Mouse (Mus musculus) hindbrain, embryonic 13.5 days (tissue): ENCODE data around the gene Rictor. TPM values are rescaled to one million over a fixed set of nuclear protein-coding genes. Genes with fewer than 3 reads are reported as not detected.

ENCODE experiments used
- ATAC-seq: fragments of 200-750 bp; cut with Nextera tagmentation; 2 replicates; pipeline ENCODE4 v1.8.0; 2017; ENCODE audit warnings: moderate TSS enrichment; ENCODE audit not compliant: low FRiP score
- H3K27ac ChIP-seq: fragments of 300-500 bp; sonication (generic); 2 replicates; pipeline ENCODE4 v1.5.1; 2015; ENCODE audit warnings: inconsistent platforms, mild to moderate bottlenecking, moderate library complexity
- H3K27me3 ChIP-seq: fragments of 300-500 bp; sonication (generic); 2 replicates; pipeline ENCODE4 v1.6.1; 2015; ENCODE audit warnings: mild to moderate bottlenecking, inconsistent platforms
- H3K36me3 ChIP-seq: fragments of 300-500 bp; sonication (generic); 2 replicates; pipeline ENCODE4 v1.6.1; 2015; ENCODE audit warnings: mild to moderate bottlenecking, inconsistent platforms
- H3K4me1 ChIP-seq: fragments of 300-500 bp; sonication (generic); replicated peaks from 2 replicates; pipeline ENCODE4 v1.6.1; 2015; ENCODE audit warnings: inconsistent platforms
- H3K4me2 ChIP-seq: fragments of 300-500 bp; sonication (generic); 2 replicates; pipeline ENCODE4 v1.6.1; 2015; ENCODE audit warnings: inconsistent platforms, mild to moderate bottlenecking, moderate library complexity
- H3K4me3 ChIP-seq: fragments of 300-500 bp; sonication (generic); 2 replicates; pipeline ENCODE4 v1.5.1; 2015; ENCODE audit warnings: mild to moderate bottlenecking, inconsistent platforms
- H3K9ac ChIP-seq: fragments of 300-500 bp; sonication (generic); 2 replicates; pipeline ENCODE4 v1.6.1; 2015; ENCODE audit warnings: mild to moderate bottlenecking, inconsistent platforms
- H3K9me3 ChIP-seq: fragments of 300-500 bp; sonication (generic); 2 replicates; pipeline ENCODE4 v1.6.1; 2016; ENCODE audit warnings: inconsistent platforms
- WGBS: fragments of 180-500 bp; shearing (Covaris S2); methylation state at CpG from one replicate; pipeline ENCODE4 v1.1.7; 2015; 5-methylcytosine and 5-hydroxymethylcytosine counted together
- polyA plus RNA-seq: library from polyadenylated mRNA; unstranded; fragments of >200 nt; fragmentation: Nextera tagmentation; extraction: Ambion mirVana; gene quantifications from 2 replicates; pipeline ENCODE4 v1.2.1, GENCODE M21; 2015

The Rictor gene
- polyA plus RNA-seq, 1 experiment from 2014 or later: 60.6 TPM

DNA sequence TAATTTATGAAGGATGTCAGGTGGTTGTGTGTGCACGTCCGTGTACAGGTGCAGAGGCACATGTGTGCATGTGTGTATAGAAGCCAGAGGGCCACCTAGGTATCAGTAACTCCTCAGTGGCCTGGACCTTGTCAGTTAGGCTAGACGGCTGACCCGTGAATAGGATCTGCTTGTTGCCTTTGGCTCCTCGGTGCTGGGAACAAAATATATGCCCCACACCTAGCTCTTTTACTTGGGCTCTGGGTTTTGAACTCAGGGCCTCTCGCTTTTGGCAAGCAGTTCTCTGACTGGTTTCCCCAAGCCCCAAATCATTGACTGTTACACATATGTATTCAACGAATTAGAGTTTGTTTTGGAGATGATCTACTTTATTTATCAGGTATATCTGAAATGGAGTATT is 3.0 kb downstream of the Rictor start:
- H3K9ac ChIP-seq: no peak overlapping the region
- 88% methylated on average over 7 of the region's 7 CpGs for WGBS
- H3K4me2 ChIP-seq: no peak overlapping the region
- ATAC-seq: no peak
- no peak overlapping the region for H3K27ac ChIP-seq
- no peaks in the 10 kb centered on the region for H3K9me3 ChIP-seq
- peaks cover 4% of the 10 kb centered on the region; the same call in 1 of the 2 replicates for H3K27me3 ChIP-seq
- H3K4me3 ChIP-seq: no peak overlapping the region
- peaks cover 47% of the 10 kb centered on the region for H3K4me1 ChIP-seq
- no peaks in the 10 kb centered on the region for H3K36me3 ChIP-seq

DNA sequence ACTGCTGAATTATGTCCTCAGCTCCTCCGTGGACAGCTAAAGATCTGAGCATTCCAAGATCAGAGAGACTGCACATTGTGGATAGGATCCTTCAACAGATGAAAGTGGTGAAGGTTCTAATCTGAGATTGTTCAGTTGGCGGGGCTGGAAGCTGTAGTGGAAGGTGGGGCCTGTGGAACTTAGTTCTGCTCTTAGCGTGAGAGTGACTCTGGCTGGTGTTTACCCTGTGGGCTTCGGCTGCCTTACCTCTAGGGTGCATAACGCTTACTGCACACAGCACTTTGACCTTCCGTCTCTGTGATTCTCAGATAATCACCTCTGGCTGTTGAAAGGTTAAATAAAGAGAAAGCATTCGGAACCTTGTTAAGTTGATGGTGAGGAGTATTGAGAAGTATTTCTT is 6.6 kb downstream of the Rictor start:
- Histone ChIP-seq H3K4me2 (no peak overlapping the region), H3K4me1 (peaks cover 41% of the 10 kb centered on the region), H3K27me3 (no peaks in the 10 kb centered on the region), H3K9me3 (peaks cover 3% of the 10 kb centered on the region; the same call in 1 of the 2 replicates), H3K9ac (no peak overlapping the region), H3K4me3 (no peak overlapping the region), H3K27ac (no peak overlapping the region), H3K36me3 (no peaks in the 10 kb centered on the region; the same call in 1 of the 2 replicates)
- no peak for ATAC-seq
- WGBS: 76% methylated on average over 7 of the region's 7 CpGs

DNA sequence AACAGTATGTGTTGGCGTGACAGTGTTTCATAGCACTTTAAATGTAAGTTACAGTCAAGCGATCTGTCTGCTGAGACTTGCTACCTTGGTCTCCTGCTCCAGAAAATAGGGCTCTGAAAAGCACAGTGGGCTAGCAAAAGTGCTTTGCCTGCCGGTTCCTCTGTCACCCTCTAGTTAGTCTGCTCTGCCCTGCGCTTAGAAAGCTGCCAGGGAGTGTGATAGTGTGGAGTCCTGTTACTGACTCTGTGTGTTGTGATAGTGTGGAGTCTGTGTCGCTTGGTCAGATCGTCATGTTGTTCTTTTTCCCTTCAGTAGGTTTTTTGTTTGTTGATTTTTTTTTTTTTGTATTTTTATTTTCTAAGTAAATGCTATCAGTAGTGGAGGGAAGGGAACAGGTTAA is 7.1 kb downstream of the Rictor start:
- no peaks in the 10 kb centered on the region; the same call in 1 of the 2 replicates for H3K36me3 ChIP-seq
- no peak overlapping the region for H3K27ac ChIP-seq
- H3K9me3 ChIP-seq: peaks cover 4% of the 10 kb centered on the region; the same call in 1 of the 2 replicates
- ATAC-seq: no peak
- H3K4me1 ChIP-seq: peaks cover 37% of the 10 kb centered on the region
- 84% methylated on average over 6 of the region's 6 CpGs for WGBS
- no peaks in the 10 kb centered on the region for H3K27me3 ChIP-seq
- H3K4me3 ChIP-seq: no peak overlapping the region
- H3K9ac ChIP-seq: no peak overlapping the region
- no peak overlapping the region for H3K4me2 ChIP-seq

DNA sequence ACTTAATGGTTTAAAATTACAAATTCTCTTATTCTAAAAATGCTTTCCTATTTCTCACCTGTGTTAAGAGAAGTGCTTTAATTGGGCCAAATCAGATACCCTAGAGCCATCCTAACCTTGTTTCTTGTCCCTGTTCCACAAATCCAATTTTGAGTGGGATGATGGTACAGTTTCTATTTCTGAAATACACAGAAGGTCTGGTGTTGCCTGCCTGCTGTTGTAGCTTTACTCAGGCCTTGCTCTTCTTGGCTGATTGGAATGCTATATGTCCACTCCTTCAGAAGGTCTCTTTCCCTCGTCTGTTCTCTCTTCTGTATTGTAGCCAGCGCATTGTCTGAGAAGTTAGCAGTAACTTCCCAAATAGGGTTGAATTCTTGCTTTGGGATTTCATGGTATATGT is 13.2 kb downstream of the Rictor start:
- no peaks in the 10 kb centered on the region for H3K27me3 ChIP-seq
- H3K9ac ChIP-seq: no peak overlapping the region
- H3K4me1 ChIP-seq: 0 out of 2 replicates have a peak, but pooled peaks cover 4% of the 10 kb centered on the region
- no peak overlapping the region for H3K4me2 ChIP-seq
- no peak for ATAC-seq
- H3K9me3 ChIP-seq: peaks cover 4% of the 10 kb centered on the region; the same call in 1 of the 2 replicates
- no peak overlapping the region for H3K4me3 ChIP-seq
- no peaks in the 10 kb centered on the region; the same call in 1 of the 2 replicates for H3K36me3 ChIP-seq
- 93% methylated on average over 2 of the region's 2 CpGs for WGBS
- no peak overlapping the region for H3K27ac ChIP-seq

DNA sequence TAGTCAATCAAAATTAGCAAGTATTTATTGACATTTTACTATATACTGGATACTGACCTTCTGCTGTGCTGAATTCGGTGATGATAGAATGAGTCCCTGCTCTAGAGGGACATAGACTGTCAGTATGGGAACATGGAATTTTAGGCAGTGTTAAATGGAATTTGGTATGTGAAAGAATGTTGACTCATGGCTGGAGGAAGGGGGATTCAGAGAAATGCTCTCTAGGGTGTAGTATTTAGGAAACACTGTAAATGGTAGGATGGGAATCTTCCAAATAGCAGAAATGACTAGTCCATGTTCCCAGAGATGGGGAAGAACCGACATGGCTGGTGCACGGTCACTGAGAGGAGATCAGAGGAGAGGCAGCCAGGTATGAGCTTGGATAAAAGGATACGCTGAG is 13.6 kb downstream of the Rictor start:
- Histone ChIP-seq H3K4me2 (no peak overlapping the region), H3K4me3 (no peak overlapping the region), H3K9ac (no peak overlapping the region), H3K27me3 (no peaks in the 10 kb centered on the region), H3K9me3 (peaks cover 4% of the 10 kb centered on the region; the same call in 1 of the 2 replicates), H3K4me1 (0 out of 2 replicates have a peak, but pooled peaks cover 4% of the 10 kb centered on the region), H3K27ac (no peak overlapping the region), H3K36me3 (no peaks in the 10 kb centered on the region; the same call in 1 of the 2 replicates)
- ATAC-seq: no peak
- WGBS: 95% methylated on average over 4 of the region's 4 CpGs

DNA sequence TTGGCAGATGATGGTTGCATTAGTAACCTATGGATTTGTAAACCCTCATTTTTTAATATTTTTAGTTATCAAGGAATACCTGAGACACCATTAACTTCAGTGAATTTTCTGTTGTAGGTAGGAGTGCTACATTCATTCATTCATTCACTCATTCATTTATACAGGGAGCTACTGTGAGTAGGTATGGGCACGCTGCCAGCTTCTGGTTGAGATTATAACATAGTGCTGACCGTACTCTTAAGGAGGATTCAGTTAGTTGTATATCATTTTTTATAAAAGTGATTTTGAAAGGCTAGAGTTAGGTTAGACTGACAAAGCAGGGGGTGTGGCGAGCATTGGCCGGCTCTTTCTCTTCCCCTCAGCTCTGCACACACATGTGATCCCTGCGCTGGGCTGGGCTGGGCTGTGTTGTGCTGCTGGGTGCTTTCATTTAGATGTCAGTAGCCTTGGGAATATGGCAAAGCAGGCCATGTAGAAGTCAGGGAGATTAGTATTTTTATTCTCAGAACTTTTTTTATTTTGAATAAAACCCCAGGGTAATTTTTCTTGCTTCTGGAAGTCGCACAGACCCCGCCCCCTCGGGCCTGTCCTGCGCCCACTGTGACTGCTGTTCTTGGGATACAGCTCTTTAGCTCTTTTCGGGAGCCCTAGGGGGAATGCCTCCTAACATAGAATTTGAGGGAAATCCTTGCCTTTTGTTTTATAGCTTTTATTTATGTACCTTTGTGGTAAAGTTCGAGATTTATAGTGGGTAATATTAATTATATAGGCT is 14.4 kb downstream of the Rictor start:
- no peak overlapping the region for H3K9ac ChIP-seq
- H3K27me3 ChIP-seq: no peaks in the 10 kb centered on the region
- no peak overlapping the region for H3K4me2 ChIP-seq
- H3K27ac ChIP-seq: no peak overlapping the region
- H3K4me1 ChIP-seq: peaks cover 5% of the 10 kb centered on the region; the same call in 1 of the 2 replicates
- 92% methylated on average over 11 of the region's 11 CpGs for WGBS
- H3K4me3 ChIP-seq: no peak overlapping the region
- H3K36me3 ChIP-seq: no peaks in the 10 kb centered on the region; the same call in 1 of the 2 replicates
- peaks cover 4% of the 10 kb centered on the region; the same call in 1 of the 2 replicates for H3K9me3 ChIP-seq
- no peak for ATAC-seq

DNA sequence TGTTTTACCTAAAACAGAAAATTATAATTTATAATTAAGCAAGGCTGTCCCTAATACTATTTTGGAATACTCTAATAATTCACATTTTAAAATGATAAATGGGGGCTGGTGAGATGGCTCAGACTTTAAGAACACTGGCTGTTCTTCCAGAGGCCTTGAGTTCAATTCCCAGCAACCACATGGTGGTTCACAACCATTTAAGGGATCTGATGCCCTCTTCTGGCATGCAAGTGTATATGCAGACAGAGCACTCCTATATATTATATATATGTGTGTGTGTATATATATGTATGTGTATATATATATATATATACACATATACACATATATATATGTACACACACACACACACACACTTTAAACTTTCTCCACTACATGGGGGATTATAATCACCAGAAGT is 15.2 kb downstream of the Rictor start:
- no peak overlapping the region for H3K27ac ChIP-seq
- ATAC-seq: no peak
- H3K36me3 ChIP-seq: no peaks in the 10 kb centered on the region; the same call in 1 of the 2 replicates
- no peaks in the 10 kb centered on the region for H3K27me3 ChIP-seq
- H3K4me1 ChIP-seq: peaks cover 10% of the 10 kb centered on the region; the same call in 1 of the 2 replicates
- no peak overlapping the region for H3K4me2 ChIP-seq
- no peak overlapping the region for H3K9ac ChIP-seq
- no peak overlapping the region for H3K4me3 ChIP-seq
- H3K9me3 ChIP-seq: peaks cover 4% of the 10 kb centered on the region; the same call in 1 of the 2 replicates

DNA sequence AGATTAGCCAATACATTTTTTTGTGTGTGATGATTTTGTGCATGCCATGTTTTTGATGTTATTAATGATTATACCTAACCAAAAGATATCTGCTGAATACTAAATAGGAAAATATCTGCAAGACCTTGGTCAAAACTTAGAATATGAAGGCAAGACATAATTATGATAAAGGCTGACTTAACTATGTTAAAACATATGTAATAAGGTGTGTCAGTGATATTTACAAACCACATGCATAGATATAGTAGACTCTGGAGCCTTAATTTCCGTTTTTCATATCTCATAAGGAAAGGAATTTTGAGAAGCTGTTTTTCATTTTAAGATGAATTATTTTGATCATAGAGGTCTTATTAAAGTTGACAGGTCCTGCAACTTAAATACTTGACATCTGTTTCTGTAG is 16.3 kb downstream of the Rictor start:
- Histone ChIP-seq H3K9me3 (peaks cover 4% of the 10 kb centered on the region; the same call in 1 of the 2 replicates), H3K36me3 (no peaks in the 10 kb centered on the region), H3K4me2 (no peak overlapping the region), H3K9ac (no peak overlapping the region), H3K4me3 (no peak overlapping the region), H3K27me3 (no peaks in the 10 kb centered on the region), H3K4me1 (peaks cover 10% of the 10 kb centered on the region; the same call in 1 of the 2 replicates), H3K27ac (no peak overlapping the region)
- no peak for ATAC-seq
- WGBS: 93% methylated on average over 1 of the region's 1 CpGs

DNA sequence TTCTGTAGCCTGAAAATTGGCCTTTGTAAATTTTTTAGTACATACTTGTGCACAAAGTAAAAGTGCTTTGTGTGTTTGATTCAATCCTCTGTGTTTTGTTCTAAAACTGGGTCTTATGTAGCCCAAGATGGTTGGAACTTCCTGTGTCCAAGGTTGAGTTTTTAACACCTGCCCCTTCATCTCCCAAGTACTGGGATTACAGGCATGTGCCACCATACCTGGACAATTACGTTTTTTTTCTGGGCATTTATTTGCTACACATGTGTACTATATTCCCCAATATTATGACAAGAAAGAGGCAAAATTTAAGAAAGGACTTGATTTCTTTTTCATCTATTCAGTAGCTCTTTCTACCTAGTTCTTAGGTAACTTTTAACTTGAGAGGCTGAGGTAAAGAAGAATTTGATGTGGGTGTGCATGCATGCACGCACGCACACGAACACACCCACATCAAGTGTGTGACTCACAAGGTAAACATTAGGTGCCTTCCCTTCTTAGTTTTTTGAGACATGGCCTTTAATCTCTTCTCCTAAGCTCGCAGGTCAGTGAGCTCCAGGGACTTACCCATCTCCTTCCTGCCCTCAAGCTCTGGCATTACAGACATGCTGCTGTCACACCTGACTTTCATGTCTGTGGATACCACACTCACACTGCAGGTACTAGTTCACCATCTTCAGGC is 18.1 kb downstream of the Rictor start:
- 85% methylated on average over 5 of the region's 5 CpGs for WGBS
- Histone ChIP-seq H3K36me3 (no peaks in the 10 kb centered on the region), H3K4me3 (no peak overlapping the region), H3K27me3 (no peaks in the 10 kb centered on the region), H3K27ac (no peak overlapping the region), H3K9me3 (no peaks in the 10 kb centered on the region), H3K4me2 (no peak overlapping the region), H3K9ac (no peak overlapping the region), H3K4me1 (peaks cover 12% of the 10 kb centered on the region; the same call in 1 of the 2 replicates)
- ATAC-seq: no peak

DNA sequence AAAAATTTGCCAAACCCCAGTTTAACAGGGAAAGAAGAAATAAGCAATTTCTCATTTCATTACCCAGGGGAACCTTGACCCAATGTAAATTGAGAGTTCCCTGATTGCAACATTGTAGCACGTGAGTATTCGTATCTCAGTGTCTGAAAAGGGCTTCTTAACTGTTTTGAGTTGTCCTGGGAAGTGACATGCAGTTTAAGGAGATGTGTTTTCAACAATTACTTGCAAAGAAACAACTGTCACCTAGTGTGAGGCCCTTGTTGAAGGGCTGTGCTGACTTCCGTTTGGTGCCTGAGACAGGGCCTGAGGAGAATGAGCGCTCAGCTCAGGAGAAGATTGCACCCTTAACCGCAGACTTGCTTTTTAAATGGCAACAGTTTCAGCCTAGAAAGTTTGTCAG is 24.9 kb downstream of the Rictor start:
- ATAC-seq: no peak

DNA sequence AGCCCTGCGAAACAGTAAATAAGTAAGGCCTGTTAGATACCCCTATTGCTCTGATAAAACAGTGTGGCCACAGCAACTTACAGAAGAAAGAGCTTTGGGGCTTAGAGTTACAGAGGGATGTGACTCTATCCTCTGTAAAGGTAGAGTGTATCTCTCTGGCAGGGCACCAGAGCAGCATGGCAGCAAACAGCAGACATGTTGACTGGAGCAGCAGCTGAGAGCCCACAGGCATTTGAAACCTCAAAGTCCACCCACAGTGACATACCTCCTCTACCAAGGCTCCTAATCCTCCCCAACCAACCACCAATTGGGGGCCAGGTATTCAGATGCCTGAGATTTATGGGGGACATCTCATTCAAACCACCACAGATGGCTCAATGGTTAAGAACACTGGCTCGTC is 31.0 kb downstream of the Rictor start:
- WGBS: 92% methylated on average over 2 of the region's 2 CpGs
- H3K36me3 ChIP-seq: peaks cover 10% of the 10 kb centered on the region
- H3K9me3 ChIP-seq: no peaks in the 10 kb centered on the region
- no peak overlapping the region for H3K4me2 ChIP-seq
- H3K4me3 ChIP-seq: no peak overlapping the region
- H3K27ac ChIP-seq: no peak overlapping the region
- no peaks in the 10 kb centered on the region for H3K4me1 ChIP-seq
- no peaks in the 10 kb centered on the region for H3K27me3 ChIP-seq
- no peak overlapping the region for H3K9ac ChIP-seq
- ATAC-seq: no peak

More for the DNA sequence above, 24.9 kb downstream of the Rictor start:
- H3K9ac ChIP-seq: no peak overlapping the region
- 74% methylated on average over 5 of the region's 5 CpGs for WGBS
- no peaks in the 10 kb centered on the region for H3K27me3 ChIP-seq
- H3K36me3 ChIP-seq: no peaks in the 10 kb centered on the region
- H3K4me1 ChIP-seq: 0 out of 2 replicates have a peak, but pooled peaks cover 2% of the 10 kb centered on the region
- no peak overlapping the region for H3K27ac ChIP-seq
- no peaks in the 10 kb centered on the region for H3K9me3 ChIP-seq
- no peak overlapping the region for H3K4me2 ChIP-seq
- no peak overlapping the region for H3K4me3 ChIP-seq

DNA sequence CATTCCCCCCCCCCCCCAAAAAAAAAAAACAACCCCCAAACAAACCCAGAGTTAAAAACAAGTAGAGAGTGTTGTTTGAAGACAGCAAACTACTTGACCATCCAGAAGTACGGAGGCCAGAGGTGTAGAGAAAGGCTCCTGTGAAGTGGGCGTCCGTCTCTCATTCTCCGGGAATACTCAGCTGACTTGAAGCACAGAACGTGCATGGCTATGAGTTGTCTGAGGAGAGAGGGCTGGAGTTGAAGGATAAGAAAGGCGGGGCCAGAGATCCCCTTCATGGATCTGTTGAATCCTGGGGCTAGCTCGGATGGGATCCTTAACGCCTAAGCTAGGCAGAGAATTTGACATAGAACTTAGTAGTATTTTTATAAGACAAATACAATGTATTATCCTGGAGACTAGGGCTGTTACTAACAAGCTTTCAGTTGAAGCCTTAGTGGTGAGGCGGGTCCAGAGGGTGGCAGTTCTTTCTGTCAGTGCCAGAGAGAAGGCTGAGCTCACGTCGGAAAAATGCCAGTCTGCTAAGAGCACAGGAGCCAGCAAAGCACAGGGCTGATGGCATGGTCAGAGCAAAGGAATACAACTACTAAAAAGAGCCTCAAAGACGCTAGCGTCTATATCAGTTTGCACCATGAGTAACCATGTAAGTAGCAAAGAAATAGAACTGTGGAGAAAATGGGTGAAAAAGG is 34.3 kb downstream of the Rictor start:
- no peaks in the 10 kb centered on the region for H3K27me3 ChIP-seq
- H3K36me3 ChIP-seq: peaks cover 24% of the 10 kb centered on the region
- H3K4me2 ChIP-seq: no peak overlapping the region
- H3K27ac ChIP-seq: no peak overlapping the region
- no peak overlapping the region for H3K4me3 ChIP-seq
- WGBS: 83% methylated on average over 13 of the region's 13 CpGs
- no peaks in the 10 kb centered on the region for H3K4me1 ChIP-seq
- ATAC-seq: no peak
- H3K9me3 ChIP-seq: no peaks in the 10 kb centered on the region
- no peak overlapping the region for H3K9ac ChIP-seq
